Mouse (Mus musculus): ENCODE results near the gene 2200002D01Rik.
"Not testable (repeated sequence)": the region's sequence is repeated elsewhere in the genome, so short reads cannot be mapped to it uniquely, and the experiment has no call there.

Gene 2200002D01Rik

DNA sequence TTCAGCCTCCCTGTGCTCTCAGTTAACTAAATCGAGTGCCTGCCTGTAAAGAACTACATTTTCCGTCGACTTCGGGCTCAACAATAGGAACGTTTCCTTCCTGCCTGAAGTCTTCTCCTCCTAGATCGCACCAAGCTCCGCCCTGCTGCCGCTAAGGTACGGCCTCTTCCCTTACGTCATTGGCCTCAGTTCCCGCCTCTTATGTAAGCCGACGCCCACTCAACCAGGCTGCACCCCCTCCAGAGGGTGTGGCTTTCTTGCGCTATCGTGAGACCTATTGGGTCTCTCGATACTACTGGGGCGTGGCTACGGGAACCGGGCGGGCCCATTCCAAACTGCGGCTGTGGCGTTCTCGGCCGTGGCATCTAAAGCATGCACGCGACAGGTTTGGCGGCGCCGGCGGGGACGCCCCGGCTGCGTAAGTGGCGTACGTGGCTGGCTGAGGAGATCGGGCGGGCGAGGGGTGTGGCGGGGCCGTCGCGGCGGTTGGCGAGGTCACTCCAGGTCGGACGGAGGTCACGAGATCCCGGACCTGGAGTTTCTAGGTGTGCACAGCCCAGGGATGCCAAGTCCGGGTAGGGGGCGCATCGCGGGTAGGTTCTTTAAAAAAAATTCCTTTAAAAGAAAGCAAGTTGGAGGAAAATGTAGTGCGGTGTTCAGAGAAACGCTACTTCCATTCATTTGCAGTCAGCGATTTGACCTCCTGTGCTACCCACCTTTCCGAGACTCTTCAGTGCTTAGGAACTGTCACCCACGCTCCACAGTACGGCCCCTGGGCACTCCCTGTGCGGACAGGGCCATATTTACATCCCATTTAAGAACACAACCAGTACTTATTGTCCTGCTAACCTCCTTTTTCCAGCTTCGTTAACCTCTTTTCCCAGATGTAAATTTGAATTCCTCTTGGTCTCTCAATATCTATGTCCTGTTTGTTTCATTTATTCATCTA lies 10.0 kb downstream of the 2200002D01Rik start, which contains the start of gene Yif1b:
Gene Yif1b, plus strand, starts transcription at position 311 of the 949 bp plus-strand sequence.
- DNase-seq (ENCODE audit: low spot score in 2 of 2) = peak; percentile 93 to 95

- DNase-seq (ENCODE audit: low spot score in 2 of 2) = not testable (repeated sequence)
Observed at GRCm38 (mm10) chr7:29237596-29237995, 10.7 kb downstream of the 2200002D01Rik start.

- no peak for DNase-seq (ENCODE audit: low spot score in 2 of 2)
Observed at GRCm38 (mm10) chr7:29236593-29236992, 11.7 kb downstream of the 2200002D01Rik start.

- DNase-seq (ENCODE audit: low spot score in 2 of 2) = no peak
Observed at GRCm38 (mm10) chr7:29234661-29235060, 13.6 kb downstream of the 2200002D01Rik start.

- no peak for DNase-seq (ENCODE audit: low spot score in 2 of 2)
Observed at GRCm38 (mm10) chr7:29233745-29234144, 14.5 kb downstream of the 2200002D01Rik start.

DNA sequence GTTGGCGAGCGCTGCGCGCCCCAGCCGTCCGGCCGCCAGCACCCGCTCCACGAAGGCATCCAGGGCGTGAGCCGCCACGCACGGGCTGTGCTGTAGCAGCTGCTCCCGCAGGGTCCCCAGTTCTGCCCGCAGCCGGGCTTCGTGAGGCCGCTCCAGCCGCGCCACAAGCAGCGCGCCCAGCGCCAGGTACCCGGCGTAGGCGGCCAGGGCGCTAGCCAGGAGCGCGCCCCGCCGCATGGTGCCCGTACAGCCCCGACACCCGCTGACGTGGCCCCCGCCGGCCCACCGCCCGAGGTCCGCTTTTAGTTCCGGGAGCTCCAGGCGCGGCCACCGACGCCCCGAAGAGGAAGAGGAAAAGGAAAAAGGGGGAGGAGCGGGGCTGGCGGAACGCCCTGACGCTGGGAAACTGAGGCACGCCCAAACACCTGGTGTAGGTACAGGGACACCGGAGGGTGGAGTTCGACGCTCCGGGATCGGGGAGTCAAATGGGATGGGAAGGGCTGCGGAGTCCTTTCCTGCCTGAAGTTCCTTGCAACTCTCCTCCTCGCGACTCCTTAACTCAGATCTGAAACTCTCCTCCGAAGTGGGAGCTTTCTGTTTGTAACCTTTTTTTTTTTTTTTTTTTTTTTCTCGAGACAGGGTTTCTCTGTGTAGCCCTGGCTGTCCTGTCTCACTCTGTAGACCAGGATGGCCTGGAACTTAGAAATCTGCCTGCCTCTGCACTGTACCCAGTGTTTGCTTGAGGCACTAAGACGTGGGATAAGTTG lies 15.8 kb downstream of the 2200002D01Rik start, which contains the start of gene Kcnk6:
Gene Kcnk6, minus strand, starts transcription at position 269 of the 767 bp plus-strand sequence.
- no peak for DNase-seq (ENCODE audit: low spot score in 2 of 2)

GRCm38 (mm10) chr7:29231517-29231916 lies 16.7 kb downstream of the 2200002D01Rik start:
- no peak for DNase-seq (ENCODE audit: low spot score in 2 of 2)

- no peak for DNase-seq (ENCODE audit: low spot score in 2 of 2)
Observed at GRCm38 (mm10) chr7:29230560-29230959, 17.7 kb downstream of the 2200002D01Rik start.

GRCm38 (mm10) chr7:29228202-29228601 lies 20.1 kb downstream of the 2200002D01Rik start:
- no peak for DNase-seq (ENCODE audit: low spot score in 2 of 2)

GRCm38 (mm10) chr7:29225520-29225919 lies 22.7 kb downstream of the 2200002D01Rik start:
- DNase-seq (ENCODE audit: low spot score in 2 of 2) = no peak

DNA sequence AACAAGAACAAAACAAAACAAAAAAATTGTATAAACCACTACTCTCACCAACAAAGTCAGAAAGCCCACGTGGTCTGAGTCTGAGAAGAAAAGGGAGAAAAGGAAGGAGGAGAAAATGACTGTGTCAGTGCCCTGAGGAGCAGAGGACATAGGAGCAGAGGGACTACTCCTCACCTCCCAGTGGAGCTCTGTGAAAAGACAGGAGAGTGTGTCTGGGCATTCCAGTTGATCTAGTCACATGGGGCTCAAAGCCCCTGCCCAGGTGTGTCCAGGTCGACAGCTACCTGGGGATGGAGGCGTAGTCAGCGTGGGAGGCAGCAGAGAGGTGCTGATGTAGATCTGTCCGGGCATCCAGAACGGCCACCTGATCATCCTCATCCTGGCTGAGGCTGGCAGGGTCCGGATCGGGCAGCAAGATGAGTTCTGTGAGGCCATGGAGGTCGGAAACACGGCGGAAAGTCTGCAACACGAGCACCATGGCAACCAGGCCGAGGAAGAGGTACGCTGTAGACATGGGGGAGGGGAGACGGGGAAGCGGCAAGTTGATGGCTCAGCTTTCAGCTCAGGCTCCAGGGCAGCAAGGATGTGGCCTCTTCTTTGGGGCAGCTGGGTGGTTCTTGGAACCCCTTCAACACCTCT lies 23.4 kb downstream of the 2200002D01Rik start:
- no peak for DNase-seq (ENCODE audit: low spot score in 2 of 2)

- DNase-seq (ENCODE audit: low spot score in 2 of 2) = peak in 1 of 2 experiments; percentile 5
Observed at GRCm38 (mm10) chr7:29214846-29215245, 33.4 kb downstream of the 2200002D01Rik start.

DNA sequence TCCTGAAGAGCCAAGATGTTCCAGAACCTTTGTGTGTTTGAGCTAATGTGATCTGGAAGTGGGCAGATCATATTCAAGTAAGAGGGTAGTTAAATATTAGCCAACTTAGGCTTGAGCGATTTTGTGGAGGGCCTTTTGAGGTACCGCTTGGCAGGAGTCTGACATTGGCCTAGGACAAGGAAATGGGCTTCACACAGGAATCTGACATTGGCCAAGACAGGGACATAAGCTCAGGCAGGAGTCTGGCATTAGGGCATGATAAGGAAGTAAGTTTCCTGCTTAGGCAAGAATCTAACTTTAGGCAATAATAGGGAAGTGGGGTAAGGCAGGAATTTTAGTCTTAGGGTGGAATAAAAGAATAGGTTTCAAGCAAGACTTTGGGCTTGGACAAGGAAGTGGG lies 34.0 kb downstream of the 2200002D01Rik start:
- DNase-seq (ENCODE audit: low spot score in 2 of 2) = no peak

GRCm38 (mm10) chr7:29213675-29214082 lies 34.6 kb downstream of the 2200002D01Rik start, which contains the start of gene Catsperg1:
Gene Catsperg1, minus strand, starts transcription at chr7:29214035.
- peak in 1 of 2 experiments; percentile 51 for DNase-seq (ENCODE audit: low spot score in 2 of 2)

DNA sequence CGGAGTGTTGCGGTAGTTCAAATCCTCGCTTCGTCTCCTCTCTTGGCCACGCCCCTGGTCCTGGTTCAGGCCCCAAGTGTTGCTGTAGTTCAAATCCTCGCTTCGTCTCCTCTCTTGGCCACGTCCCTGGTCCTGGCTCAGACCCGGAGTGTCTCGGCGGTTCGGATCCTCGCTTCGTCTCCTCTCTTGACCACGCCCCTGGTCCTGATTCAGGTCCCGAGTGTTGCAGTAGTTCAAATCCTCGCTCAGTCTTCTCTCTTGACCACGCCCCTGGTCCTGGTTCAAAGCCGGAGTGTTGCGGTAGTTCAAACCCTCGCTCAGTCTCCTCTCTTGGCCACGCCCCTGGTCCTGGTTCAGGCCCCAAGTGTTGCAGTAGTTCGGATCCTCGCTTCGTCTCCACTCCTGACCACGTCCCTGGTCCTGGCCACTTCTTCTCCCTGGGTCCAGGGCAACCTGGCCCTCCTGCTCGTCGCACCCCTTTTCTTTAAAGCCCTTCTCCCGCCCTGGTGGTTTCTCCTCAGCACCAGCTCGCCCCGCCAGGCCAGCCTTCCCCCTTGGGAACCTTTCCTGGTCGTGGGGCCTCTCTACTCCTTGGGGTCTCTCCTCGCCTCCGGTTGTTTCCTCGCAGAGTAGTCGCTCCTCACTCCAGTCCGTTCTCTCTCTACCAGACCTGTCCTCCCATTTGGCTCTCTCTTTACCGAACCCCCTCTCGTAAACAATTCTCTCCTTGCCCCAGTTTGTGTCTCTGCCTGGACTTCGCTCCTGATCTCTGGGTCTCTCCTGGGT lies 35.3 kb downstream of the 2200002D01Rik start:
- not testable (repeated sequence) for DNase-seq (ENCODE audit: low spot score in 2 of 2)

- DNase-seq (ENCODE audit: low spot score in 2 of 2) = peak in 1 of 2 experiments; percentile 4
Observed at GRCm38 (mm10) chr7:29212199-29212765, 36.0 kb downstream of the 2200002D01Rik start.

DNA sequence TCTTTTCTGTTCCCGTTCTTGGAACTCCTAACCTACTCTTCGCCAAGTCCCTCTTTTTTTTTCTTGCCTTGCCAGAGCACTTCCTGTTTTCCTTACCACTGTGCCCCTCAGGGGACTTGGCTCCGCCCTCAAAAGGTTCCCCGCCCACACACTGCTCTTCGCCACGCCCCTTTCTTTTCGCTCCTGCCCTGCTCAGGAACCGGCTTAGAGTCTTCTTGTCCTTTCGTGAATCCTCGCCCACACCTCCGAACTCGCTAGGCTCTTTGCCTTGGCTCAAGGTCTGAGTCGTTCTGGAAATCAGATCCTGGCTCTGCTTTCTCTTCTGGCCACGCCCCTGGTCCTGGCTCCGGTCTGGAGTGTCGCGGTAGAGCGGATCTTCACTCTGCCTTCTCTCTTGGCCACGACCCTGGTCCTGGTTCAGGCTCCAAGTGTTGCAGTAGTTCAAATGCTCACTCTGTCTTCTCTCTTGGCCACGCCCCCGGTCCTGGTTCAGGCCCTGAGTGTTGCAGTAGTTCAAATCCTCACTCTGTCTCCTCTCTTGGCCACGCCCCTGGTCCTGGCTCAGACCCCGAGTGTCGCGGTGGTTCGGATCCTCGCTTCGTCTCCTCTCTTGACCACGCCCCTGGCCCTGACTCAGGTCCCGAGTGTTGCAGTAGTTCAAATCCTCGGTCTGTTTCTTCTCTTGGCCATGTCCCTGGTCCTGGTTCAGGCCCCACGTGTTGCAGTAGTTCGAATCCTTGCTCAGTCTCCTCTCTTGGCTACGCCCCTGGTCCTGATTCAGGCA lies 36.7 kb downstream of the 2200002D01Rik start:
- DNase-seq (ENCODE audit: low spot score in 2 of 2) = peak in 1 of 2 experiments; percentile 49

DNA sequence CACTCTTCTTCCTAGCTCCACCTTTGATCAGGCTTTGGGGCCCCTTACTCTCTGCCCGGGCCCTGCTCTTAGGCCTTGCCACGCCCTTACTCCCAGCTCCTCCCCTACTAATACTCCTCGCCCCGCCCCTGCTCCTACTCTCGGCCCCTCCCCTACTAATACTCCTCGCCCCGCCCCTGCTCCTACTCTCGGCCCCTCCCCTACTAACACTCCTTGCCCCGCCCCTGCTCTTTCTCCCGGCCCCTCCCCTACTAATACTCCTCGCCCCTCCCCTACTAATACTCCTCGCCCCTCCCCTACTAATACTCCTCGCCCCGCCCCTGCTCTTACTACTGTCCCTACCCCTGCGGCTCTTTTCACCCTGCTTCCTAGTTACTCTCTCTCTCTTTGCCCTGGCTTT lies 37.3 kb downstream of the 2200002D01Rik start:
- DNase-seq (ENCODE audit: low spot score in 2 of 2) = not testable (repeated sequence)

DNA sequence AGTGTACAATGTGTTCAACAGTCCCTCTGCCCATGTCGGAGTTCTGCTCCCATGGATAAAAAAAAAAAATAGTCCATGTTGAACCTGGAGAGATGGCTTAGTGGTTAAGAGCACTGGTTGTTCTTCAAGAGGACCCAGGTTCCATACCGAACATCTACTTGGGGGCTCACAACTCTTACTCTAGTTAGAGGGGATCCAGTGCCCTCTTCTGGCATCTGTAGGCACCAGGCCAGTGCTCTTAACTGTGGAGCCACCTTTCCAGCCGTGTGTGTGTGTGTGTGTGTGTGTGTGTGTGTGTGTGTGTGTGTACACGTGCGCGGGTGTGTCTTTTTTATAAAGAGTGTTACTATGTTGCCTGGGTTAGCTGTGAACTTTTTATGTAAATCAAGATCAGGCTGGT lies 45.7 kb downstream of the 2200002D01Rik start:
- no peak for DNase-seq (ENCODE audit: low spot score in 2 of 2)
